Mouse (Mus musculus): ENCODE measurements at regions not wholly inside any gene's neighbourhood (a gene's known extent, or its start where the extent isn't known, plus 50 kb on each side); places are given as distances from the start of the nearest gene placed in this dataset.

GRCm38 (mm10) chr11:64917301-64917700 lies 61.5 kb upstream of the Elac2 start:
- TF ChIP-seq KAT2A (conservative IDR thresholded peaks at IDR 0.05; ENCODE audit: low read depth, low read length), result no peak
- TF ChIP-seq ELF1 (IDR thresholded peaks at IDR 0.05; ENCODE audit: low read depth, low read length), result no peak
- TF ChIP-seq MXI1 (IDR thresholded peaks at IDR 0.05; ENCODE audit: low read depth, low read length), result no peak
- no peak for TF ChIP-seq SMC3 (IDR thresholded peaks at IDR 0.05; ENCODE audit: low read depth, low read length)
- no peak for TF ChIP-seq CHD2 (IDR thresholded peaks at IDR 0.05; ENCODE audit: low read length)
- no peak for TF ChIP-seq RAD21 (IDR thresholded peaks at IDR 0.05; ENCODE audit: low read depth, low read length)
- TF ChIP-seq POLR2A (IDR thresholded peaks at IDR 0.05; ENCODE audit: control insufficient read depth in 1 of 2, insufficient read depth in 1 of 2, low read depth in 1 of 2, low read length in 2 of 2, poor library complexity in 1 of 2), result no peak
- no peak for TF ChIP-seq CTCF (IDR thresholded peaks at IDR 0.05 in 2 of 3, conservative IDR thresholded peaks at IDR 0.05 in 1 of 3; ENCODE audit: control insufficient read depth in 1 of 3, insufficient read depth in 1 of 3, low read depth in 2 of 3, low read length in 3 of 3, poor library complexity in 1 of 3, severe bottlenecking in 1 of 3)
- TF ChIP-seq USF2 (IDR thresholded peaks at IDR 0.05; ENCODE audit: borderline replicate concordance in 1 of 2, insufficient read depth in 1 of 2, low read depth in 1 of 2, low read length in 2 of 2), result no peak

GRCm38 (mm10) chr11:64924989-64925388 lies 53.8 kb upstream of the Elac2 start:
- no peak for DNase-seq (ENCODE audit: low read depth, low spot score)
- Histone ChIP-seq H3K9ac (ENCODE audit: control insufficient read depth, low read depth, low read length, poor library complexity, severe bottlenecking) (no peak overlapping the region), H3K27ac (ENCODE audit: control insufficient read depth, low read depth, low read length) (no peak overlapping the region), H3K79me2 (ENCODE audit: control insufficient read depth, insufficient read depth, low read length, poor library complexity) (no peaks in the 10 kb centered on the region), H3K4me1 (ENCODE audit: control insufficient read depth in 1 of 2, insufficient read depth in 2 of 2, low read length in 2 of 2) (no peaks in the 10 kb centered on the region), H3K27me3 (ENCODE audit: control insufficient read depth in 1 of 2, insufficient read depth in 2 of 2, low read length in 2 of 2) (no peaks in the 10 kb centered on the region), H3K36me3 (ENCODE audit: control insufficient read depth in 1 of 2, insufficient read depth in 2 of 2, low read length in 2 of 2) (no peaks in the 10 kb centered on the region), H3K9me3 (replicated peaks; ENCODE audit: insufficient read depth, low read length) (no peaks in the 10 kb centered on the region), H3K4me3 (ENCODE audit: control insufficient read depth in 1 of 2, insufficient read depth in 1 of 2, low read depth in 2 of 2, low read length in 2 of 2) (no peak overlapping the region)
- TF ChIP-seq ZKSCAN1 (IDR thresholded peaks at IDR 0.05; ENCODE audit: low read depth, low read length), result no peak
- TF ChIP-seq HCFC1 (IDR thresholded peaks at IDR 0.05; ENCODE audit: low read depth, low read length), result no peak
- no peak for TF ChIP-seq MAX (IDR thresholded peaks at IDR 0.05; ENCODE audit: low read length)
- no peak for TF ChIP-seq MYC (IDR thresholded peaks at IDR 0.05; ENCODE audit: low read depth, low read length)
- no peak for TF ChIP-seq USF1 (IDR thresholded peaks at IDR 0.05; ENCODE audit: low read depth, low read length)
- TF ChIP-seq SMC3 (IDR thresholded peaks at IDR 0.05; ENCODE audit: low read depth, low read length), result no peak
- TF ChIP-seq GATA1 (IDR thresholded peaks at IDR 0.05; ENCODE audit: low read depth, low read length), result no peak

More at GRCm38 (mm10) chr11:64917301-64917700, 61.5 kb upstream of the Elac2 start:
- no peak for DNase-seq (ENCODE audit: low read depth, low spot score)
- H3K4me3 ChIP-seq (ENCODE audit: control insufficient read depth in 1 of 2, insufficient read depth in 1 of 2, low read depth in 2 of 2, low read length in 2 of 2), result no peak overlapping the region
- H3K27ac ChIP-seq (ENCODE audit: control insufficient read depth, low read depth, low read length), result no peak overlapping the region
- no peaks in the 10 kb centered on the region for H3K4me1 ChIP-seq (ENCODE audit: control insufficient read depth in 1 of 2, insufficient read depth in 2 of 2, low read length in 2 of 2)
- H3K36me3 ChIP-seq (ENCODE audit: control insufficient read depth in 1 of 2, insufficient read depth in 2 of 2, low read length in 2 of 2), result no peaks in the 10 kb centered on the region
- no peaks in the 10 kb centered on the region for H3K27me3 ChIP-seq (ENCODE audit: control insufficient read depth in 1 of 2, insufficient read depth in 2 of 2, low read length in 2 of 2)
- no peak overlapping the region for H3K9ac ChIP-seq (ENCODE audit: control insufficient read depth, low read depth, low read length, poor library complexity, severe bottlenecking)
- no peaks in the 10 kb centered on the region for H3K9me3 ChIP-seq (replicated peaks; ENCODE audit: insufficient read depth, low read length)
- H3K79me2 ChIP-seq (ENCODE audit: control insufficient read depth, insufficient read depth, low read length, poor library complexity), result no peaks in the 10 kb centered on the region

- Histone ChIP-seq H3K79me2 (ENCODE audit: control insufficient read depth, insufficient read depth, low read length, poor library complexity) (no peaks in the 10 kb centered on the region), H3K4me1 (ENCODE audit: control insufficient read depth in 1 of 2, insufficient read depth in 2 of 2, low read length in 2 of 2) (no peaks in the 10 kb centered on the region), H3K4me3 (ENCODE audit: control insufficient read depth in 1 of 2, insufficient read depth in 1 of 2, low read depth in 2 of 2, low read length in 2 of 2) (no peak overlapping the region), H3K27ac (ENCODE audit: control insufficient read depth, low read depth, low read length) (no peak overlapping the region), H3K9ac (ENCODE audit: control insufficient read depth, low read depth, low read length, poor library complexity, severe bottlenecking) (no peak overlapping the region), H3K36me3 (ENCODE audit: control insufficient read depth in 1 of 2, insufficient read depth in 2 of 2, low read length in 2 of 2) (no peaks in the 10 kb centered on the region), H3K27me3 (ENCODE audit: control insufficient read depth in 1 of 2, insufficient read depth in 2 of 2, low read length in 2 of 2) (no peaks in the 10 kb centered on the region), H3K9me3 (replicated peaks; ENCODE audit: insufficient read depth, low read length) (no peaks in the 10 kb centered on the region)
- DNase-seq (ENCODE audit: low read depth, low spot score), result no peak
- TF ChIP-seq EP300 (IDR thresholded peaks at IDR 0.05; ENCODE audit: low read depth in 1 of 2, low read length in 2 of 2) (no peak), UBTF (IDR thresholded peaks at IDR 0.05; ENCODE audit: borderline replicate concordance, insufficient read depth, low read depth, low read length) (no peak), CHD2 (IDR thresholded peaks at IDR 0.05; ENCODE audit: low read length) (no peak), TAL1 (IDR thresholded peaks at IDR 0.05; ENCODE audit: low read length) (no peak), USF2 (IDR thresholded peaks at IDR 0.05; ENCODE audit: borderline replicate concordance in 1 of 2, insufficient read depth in 1 of 2, low read depth in 1 of 2, low read length in 2 of 2) (no peak), ZC3H11A (IDR thresholded peaks at IDR 0.05; ENCODE audit: low read depth, low read length) (no peak), POLR2A (IDR thresholded peaks at IDR 0.05; ENCODE audit: control insufficient read depth in 1 of 2, insufficient read depth in 1 of 2, low read depth in 1 of 2, low read length in 2 of 2, poor library complexity in 1 of 2) (no peak), MAZ (IDR thresholded peaks at IDR 0.05; ENCODE audit: low read depth, low read length) (no peak)
These were observed 52.9 kb upstream of the Elac2 start for GRCm38 (mm10) chr11:64925970-64926369.

Measured in MEL (cell line).